Mouse (Mus musculus): ENCODE measurements around the gene Fam122c. TPM values are rescaled to one million over a fixed set of nuclear protein-coding genes. Genes with fewer than 3 reads are reported as not detected.
A peak's percentile ranks its signal among the peaks of the same experiment; 100 is the strongest.

The Fam122c gene
- polyA plus RNA-seq, 1 experiment from 2014 or later = not detected

DNA sequence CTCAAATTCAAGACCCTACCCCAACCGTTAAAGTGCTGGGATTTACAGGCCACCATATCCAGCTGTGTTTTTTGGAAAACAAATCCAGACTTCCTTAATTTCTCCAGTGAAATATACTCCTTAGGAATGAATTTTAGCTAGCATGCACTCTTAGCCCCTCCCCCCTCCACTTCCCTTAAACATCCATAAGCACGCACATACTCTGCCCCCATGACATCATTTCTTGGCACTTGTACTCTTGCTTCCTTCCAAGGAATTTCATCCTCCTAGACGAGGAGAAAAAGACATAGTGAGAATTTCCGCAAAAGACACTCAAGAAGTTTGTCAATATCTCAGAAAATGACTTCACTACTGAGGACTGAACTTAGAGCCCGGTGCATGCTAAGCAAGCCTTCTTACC is 14.7 kb downstream of the Fam122c start:
- no peaks in the 10 kb centered on the region for H3K4me1 ChIP-seq (replicated peaks)
- H3K4me3 ChIP-seq = no peak overlapping the region
- no peaks in the 10 kb centered on the region for H3K9me3 ChIP-seq
- peaks cover 3% of the 10 kb centered on the region; the same call in 1 of the 2 replicates for H3K27me3 ChIP-seq (ENCODE audit: insufficient read depth, poor library complexity, severe bottlenecking)
- no peak for DNase-seq (ENCODE audit: low spot score)
- WGBS = 89% methylated on average over 5 of the region's 5 CpGs
- no peaks in the 10 kb centered on the region for H3K36me3 ChIP-seq
- H3K27ac ChIP-seq = no peak overlapping the region

DNA sequence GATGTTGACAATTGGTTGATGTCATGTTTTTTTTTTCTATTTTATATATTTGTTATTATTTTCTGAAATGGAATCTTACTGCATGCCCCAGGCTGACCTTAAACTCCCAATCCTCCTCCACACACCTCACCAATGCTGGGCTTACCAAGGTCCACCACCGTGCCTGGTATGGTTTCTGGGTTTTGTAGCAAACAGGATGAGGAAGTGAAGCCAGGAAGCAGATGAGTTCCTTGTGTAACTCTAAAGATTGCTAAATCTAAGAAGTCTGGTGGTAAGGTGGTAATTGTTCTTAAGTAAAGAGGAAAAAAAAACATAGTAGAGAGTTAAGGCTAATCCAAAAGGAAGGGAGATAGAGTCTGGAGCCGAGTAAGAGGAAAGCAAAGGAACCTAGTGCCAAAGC is 47.3 kb downstream of the Fam122c start:
- no peaks in the 10 kb centered on the region for H3K27me3 ChIP-seq (ENCODE audit: insufficient read depth, poor library complexity, severe bottlenecking)
- WGBS = 55% methylated on average over 2 of the region's 2 CpGs
- no peak for DNase-seq (ENCODE audit: low spot score)

DNA sequence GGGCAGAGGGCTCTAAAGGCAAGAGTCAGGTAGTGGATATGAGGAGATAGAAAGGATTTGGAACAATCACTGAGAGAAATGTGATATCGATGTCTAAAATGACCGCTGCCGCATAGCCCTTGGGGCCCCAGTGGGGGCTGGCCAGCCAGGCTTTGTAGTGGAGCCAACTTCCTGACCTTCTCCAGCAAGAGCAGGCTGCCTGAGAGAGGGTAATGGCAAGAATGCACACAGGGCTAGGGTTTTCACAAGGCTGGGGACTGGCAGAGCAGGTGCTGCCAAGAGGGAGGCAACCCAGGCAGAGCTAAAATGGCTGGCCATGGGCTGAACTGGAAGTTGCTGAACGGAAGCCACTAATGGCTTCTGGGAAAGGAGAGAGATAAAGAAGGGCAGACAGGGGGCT is 47.9 kb downstream of the Fam122c start:
- Histone ChIP-seq H3K4me1 (replicated peaks) (peaks cover 4% of the 10 kb centered on the region; the same call in 1 of the 2 replicates), H3K4me3 (no peak overlapping the region), H3K27ac (no peak overlapping the region), H3K9me3 (no peaks in the 10 kb centered on the region), H3K36me3 (no peaks in the 10 kb centered on the region), H3K27me3 (ENCODE audit: insufficient read depth, poor library complexity, severe bottlenecking) (no peaks in the 10 kb centered on the region)
- DNase-seq (ENCODE audit: low spot score) = peak; percentile 3
- 66% methylated on average over 4 of the region's 4 CpGs for WGBS

More for the DNA sequence above, 47.3 kb downstream of the Fam122c start:
- no peak overlapping the region for H3K27ac ChIP-seq
- no peaks in the 10 kb centered on the region for H3K9me3 ChIP-seq
- no peaks in the 10 kb centered on the region for H3K36me3 ChIP-seq
- H3K4me1 ChIP-seq (replicated peaks) = peaks cover 4% of the 10 kb centered on the region; the same call in 1 of the 2 replicates
- H3K4me3 ChIP-seq = no peak overlapping the region

DNA sequence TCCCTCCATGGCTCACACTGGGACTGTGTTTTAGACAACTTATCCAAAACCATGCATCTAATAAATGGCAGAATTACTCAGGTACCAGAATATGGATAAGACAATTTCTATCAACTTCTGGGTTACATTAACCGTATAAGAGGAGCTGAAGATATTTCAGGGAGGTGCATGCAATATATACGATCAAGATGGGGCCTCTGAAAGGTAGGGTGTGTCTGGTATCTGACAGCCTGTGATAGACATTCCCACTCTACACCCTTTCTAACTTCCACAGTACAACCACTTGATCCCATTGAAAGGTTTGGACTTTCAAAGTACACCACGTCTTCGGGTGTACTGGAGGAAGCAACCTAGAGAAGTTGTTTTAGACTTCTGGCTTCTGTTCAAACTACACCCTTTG is 57.2 kb downstream of the Fam122c start:
- Histone ChIP-seq H3K27me3 (ENCODE audit: insufficient read depth, poor library complexity, severe bottlenecking) (no peaks in the 10 kb centered on the region), H3K27ac (no peak overlapping the region), H3K36me3 (no peaks in the 10 kb centered on the region), H3K9me3 (no peaks in the 10 kb centered on the region), H3K4me1 (replicated peaks) (no peaks in the 10 kb centered on the region), H3K4me3 (no peak overlapping the region)
- no peak for DNase-seq (ENCODE audit: low spot score)
- 87% methylated on average over 4 of the region's 4 CpGs for WGBS

DNA sequence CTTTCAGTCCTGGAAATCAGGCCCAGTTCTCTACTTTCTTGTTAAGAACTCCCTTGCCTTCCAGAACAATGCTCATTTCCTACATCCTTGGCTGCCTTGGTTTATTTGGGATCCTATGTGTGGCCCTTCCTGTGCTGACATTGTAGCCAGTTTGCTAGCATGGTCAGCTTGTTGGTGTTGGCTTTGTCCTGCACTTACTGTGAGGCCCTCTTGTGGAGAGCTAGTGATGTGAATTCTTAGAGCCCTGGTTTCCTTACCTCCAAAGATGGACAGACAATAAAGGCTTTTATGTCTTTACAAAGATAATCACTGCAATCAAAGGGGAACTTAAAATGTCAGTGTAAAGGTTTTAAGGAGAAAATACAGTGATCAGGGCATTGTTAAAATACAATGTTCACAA is 64.1 kb downstream of the Fam122c start:
- Histone ChIP-seq H3K4me3 (no peak overlapping the region), H3K4me1 (replicated peaks) (no peaks in the 10 kb centered on the region), H3K36me3 (no peaks in the 10 kb centered on the region), H3K27me3 (ENCODE audit: insufficient read depth, poor library complexity, severe bottlenecking) (no peaks in the 10 kb centered on the region), H3K27ac (no peak overlapping the region), H3K9me3 (no peaks in the 10 kb centered on the region)
- DNase-seq (ENCODE audit: low spot score) = no peak

DNA sequence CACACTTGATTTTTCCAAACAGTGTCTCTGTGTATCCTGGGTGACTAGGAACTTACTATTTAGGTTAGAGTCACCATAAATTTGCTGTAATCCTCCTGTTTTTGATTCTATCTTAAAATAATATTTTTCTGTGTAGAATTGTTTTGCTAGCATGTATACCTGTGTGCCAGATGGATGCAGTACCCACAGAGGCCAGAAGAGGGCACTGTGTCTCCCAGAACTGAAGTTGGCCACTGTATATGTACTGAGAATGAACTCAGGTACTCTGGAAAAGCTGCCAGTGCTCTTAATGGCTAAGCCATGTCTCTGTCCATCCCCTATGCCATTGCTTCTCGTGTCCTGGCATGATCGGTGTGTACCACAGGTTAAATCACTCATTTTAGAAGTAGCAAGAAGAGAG is 68.3 kb downstream of the Fam122c start:
- peak; percentile 39 for DNase-seq (ENCODE audit: low spot score)
- peaks cover 7% of the 10 kb centered on the region; the same call in 1 of the 2 replicates for H3K36me3 ChIP-seq
- H3K4me3 ChIP-seq = no peak overlapping the region
- 67% methylated on average over 2 of the region's 2 CpGs for WGBS
- H3K4me1 ChIP-seq (replicated peaks) = no peaks in the 10 kb centered on the region
- H3K27me3 ChIP-seq (ENCODE audit: insufficient read depth, poor library complexity, severe bottlenecking) = no peaks in the 10 kb centered on the region
- no peak overlapping the region for H3K27ac ChIP-seq
- H3K9me3 ChIP-seq = no peaks in the 10 kb centered on the region

DNA sequence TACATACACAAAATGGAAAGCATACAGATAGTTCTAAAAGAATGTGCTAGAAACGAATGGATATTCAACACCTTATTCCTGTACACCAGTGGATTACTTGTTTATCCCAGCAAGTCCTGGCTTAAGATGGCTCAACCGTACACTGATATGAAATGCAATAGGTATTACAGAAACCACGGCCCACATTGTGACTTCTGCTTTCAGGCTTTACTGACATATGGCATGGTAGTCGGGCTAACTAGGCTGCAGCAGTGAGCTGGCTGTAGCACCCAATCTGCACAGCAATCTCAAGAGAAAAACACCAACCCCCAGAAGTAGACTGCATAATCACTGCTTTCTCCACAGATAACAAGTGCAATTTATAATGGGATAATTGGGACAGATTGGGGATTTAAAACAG is 75.2 kb downstream of the Fam122c start:
- H3K27me3 ChIP-seq (ENCODE audit: insufficient read depth, poor library complexity, severe bottlenecking) = no peaks in the 10 kb centered on the region
- 89% methylated on average over 4 of the region's 4 CpGs for WGBS
- no peak for DNase-seq (ENCODE audit: low spot score)
- no peak overlapping the region for H3K27ac ChIP-seq
- no peak overlapping the region for H3K4me3 ChIP-seq
- no peaks in the 10 kb centered on the region for H3K4me1 ChIP-seq (replicated peaks)
- peaks cover 49% of the 10 kb centered on the region for H3K36me3 ChIP-seq
- no peaks in the 10 kb centered on the region for H3K9me3 ChIP-seq

DNA sequence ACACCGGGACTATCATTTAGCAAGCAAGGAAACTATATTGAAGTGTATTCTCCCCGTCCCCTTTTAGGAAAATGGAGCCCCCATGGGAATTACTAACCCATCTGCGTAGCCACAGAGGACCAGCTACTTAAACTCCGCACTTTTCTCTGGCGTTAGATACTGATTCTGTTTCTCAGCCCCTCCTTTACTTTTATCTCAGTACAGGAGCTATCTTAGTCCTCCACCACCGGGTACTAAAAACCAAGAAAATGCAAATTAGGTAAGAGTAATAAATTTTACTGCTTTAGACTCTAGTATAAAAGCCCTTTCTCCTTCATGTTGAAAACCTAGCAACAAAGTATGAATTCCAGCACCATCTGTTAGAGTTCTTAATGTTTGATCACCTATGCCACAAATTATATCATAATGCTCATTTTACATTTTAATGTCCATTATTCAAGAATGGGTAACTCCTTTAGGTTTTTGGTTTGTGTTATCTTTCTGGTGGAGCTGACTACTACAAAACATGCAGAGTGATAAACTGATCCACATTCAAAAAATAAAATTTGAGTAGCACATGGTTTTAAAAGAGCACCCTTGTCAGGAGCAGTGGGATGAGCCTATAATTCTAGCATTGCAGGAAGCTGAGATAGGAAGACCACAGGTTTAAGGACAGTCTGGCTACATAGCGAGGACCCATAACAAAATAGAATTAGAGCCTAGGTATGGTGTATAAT is 91.6 kb downstream of the Fam122c start:
- DNase-seq (ENCODE audit: low spot score) = no peak
- H3K4me3 ChIP-seq = no peak overlapping the region
- H3K27me3 ChIP-seq (ENCODE audit: insufficient read depth, poor library complexity, severe bottlenecking) = no peaks in the 10 kb centered on the region
- H3K27ac ChIP-seq = no peak overlapping the region
- H3K9me3 ChIP-seq = no peaks in the 10 kb centered on the region
- H3K4me1 ChIP-seq (replicated peaks) = 0 out of 2 replicates have a peak, but pooled peaks cover 8% of the 10 kb centered on the region
- H3K36me3 ChIP-seq = no peaks in the 10 kb centered on the region
- 82% methylated on average over 7 of the region's 7 CpGs for WGBS

DNA sequence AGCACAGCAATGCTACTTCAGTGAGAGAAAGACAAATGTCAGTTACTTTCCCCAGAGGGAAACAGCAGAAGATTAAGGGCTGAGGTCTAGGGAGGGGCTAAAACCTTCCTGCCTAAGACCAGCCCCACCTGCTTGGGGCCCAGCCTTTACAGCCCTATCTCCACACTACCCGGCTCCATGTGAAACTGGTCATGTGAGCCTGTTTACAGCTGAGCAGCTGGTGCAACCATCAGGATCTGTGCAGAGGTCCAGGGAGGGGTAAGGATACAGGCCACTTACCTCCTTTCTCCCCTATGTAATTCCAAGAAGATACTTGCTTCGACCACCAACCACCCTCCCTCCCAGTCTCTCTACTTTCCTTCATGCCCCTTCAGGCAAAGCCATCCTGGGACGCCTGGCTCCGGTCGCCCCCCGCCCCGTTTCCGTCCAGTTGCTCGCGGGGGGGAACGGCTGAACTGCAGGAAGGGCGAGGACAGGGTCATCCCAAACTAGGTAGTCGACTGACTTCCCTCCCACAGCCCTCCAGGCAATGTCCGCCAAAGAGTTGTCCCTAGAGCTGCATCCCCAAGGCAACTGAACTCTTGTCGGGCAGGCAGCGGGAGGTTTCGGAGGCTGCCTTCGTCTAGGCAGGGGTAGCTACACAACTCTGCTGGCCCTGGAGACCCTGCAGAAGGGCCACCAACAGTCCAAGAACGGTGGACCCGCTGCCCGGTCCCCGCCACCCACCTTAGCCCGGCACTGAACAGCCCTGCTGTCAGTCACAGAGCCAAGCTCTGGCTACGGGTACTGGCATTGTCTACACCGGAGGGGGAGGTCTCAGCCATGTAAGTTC is 96.5 kb downstream of the Fam122c start:
- DNase-seq (ENCODE audit: low spot score) = peak; percentile 20
- WGBS = 18% methylated on average over 25 of the region's 25 CpGs

DNA sequence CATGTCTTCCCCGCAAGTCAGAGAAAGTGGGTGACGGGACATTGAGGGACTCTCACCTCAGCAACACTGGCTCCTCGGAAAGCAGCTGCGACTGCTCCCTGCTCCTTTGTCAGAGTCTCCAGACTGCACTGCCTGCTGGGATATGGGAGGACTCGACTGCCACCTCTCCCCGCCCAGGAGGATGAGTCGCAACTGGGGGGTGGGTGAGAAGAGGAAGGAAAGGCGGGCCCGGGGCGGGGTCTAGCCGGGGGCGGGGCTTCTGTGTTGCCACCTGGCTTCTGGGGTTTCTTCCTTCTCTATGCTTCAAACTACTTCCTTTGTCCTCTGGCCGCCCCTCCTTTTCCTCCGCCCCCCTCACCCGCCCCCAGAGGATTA is 97.1 kb downstream of the Fam122c start, which contains the start of gene Mospd1:
Mospd1 (minus strand) TSS at position 137 of the 375 bp plus-strand sequence.
- Histone ChIP-seq H3K36me3 (no peaks in the 10 kb centered on the region), H3K9me3 (no peaks in the 10 kb centered on the region), H3K27ac (peak within 1 kb of the TSS; percentile 93), H3K4me1 (replicated peaks) (0 out of 2 replicates have a peak, but pooled peaks cover 8% of the 10 kb centered on the region), H3K4me3 (peak within 1 kb of the TSS; percentile 66), H3K27me3 (ENCODE audit: insufficient read depth, poor library complexity, severe bottlenecking) (no peaks in the 10 kb centered on the region)
- peak; percentile 85 for DNase-seq (ENCODE audit: low spot score)
- WGBS = 21% methylated on average over 9 of the region's 15 CpGs

More for the DNA sequence above, 96.5 kb downstream of the Fam122c start:
- Histone ChIP-seq H3K4me3 (peak overlapping the region; percentile 66), H3K27ac (peak overlapping the region; percentile 93), H3K27me3 (ENCODE audit: insufficient read depth, poor library complexity, severe bottlenecking) (no peaks in the 10 kb centered on the region), H3K9me3 (no peaks in the 10 kb centered on the region), H3K4me1 (replicated peaks) (0 out of 2 replicates have a peak, but pooled peaks cover 8% of the 10 kb centered on the region), H3K36me3 (no peaks in the 10 kb centered on the region)

Other genes with a start within 250 kb of the Fam122c start
- gene Plac1, start 33.3 kb upstream of the Fam122c start, polyA plus RNA-seq (2016; fragmentation: Nextera tagmentation; extraction: Ambion mirVana) = 2.3 and 3.7 TPM in 2 replicates
- 4.4 and 6.2 TPM in 2 replicates for gene Fam122b, start 3.6 kb upstream of the Fam122c start, polyA plus RNA-seq (2016; fragmentation: Nextera tagmentation; extraction: Ambion mirVana)
- gene Mospd1, start 97.1 kb downstream of the Fam122c start, polyA plus RNA-seq (2016; fragmentation: Nextera tagmentation; extraction: Ambion mirVana) = 42.5 and 49.3 TPM in 2 replicates
- gene Etd, start 161.5 kb downstream of the Fam122c start, polyA plus RNA-seq (2016; fragmentation: Nextera tagmentation; extraction: Ambion mirVana) = not detected in 2 replicates